Mouse (Mus musculus): ENCODE results near the gene 1700001C19Rik. TPM values are rescaled to one million over a fixed set of nuclear protein-coding genes. Genes with fewer than 3 reads are reported as not detected.

The 1700001C19Rik gene
- total and polyA plus RNA-seq, 3 experiments = not detected

- Histone ChIP-seq H3K27me3 (ENCODE audit: insufficient read depth, low read length) (no peaks in the 10 kb centered on the region), H3K36me3 (replicated peaks) (peaks cover 92% of the 10 kb centered on the region), H3K4me3 (ENCODE audit: low read depth, low read length) (no peak overlapping the region), H3K4me1 (ENCODE audit: insufficient read depth, low read depth, low read length) (peaks cover 8% of the 10 kb centered on the region), H3K9me3 (replicated peaks) (no peaks in the 10 kb centered on the region)
- DNase-seq (ENCODE audit: low spot score) (no peak), ATAC-seq (ENCODE audit: extremely low read depth, insufficient number of reproducible peaks, low FRiP score, poor library complexity, severe bottlenecking) (no peak)
- TF ChIP-seq TAL1 (conservative IDR thresholded peaks at IDR 0.05; ENCODE audit: low read depth, low read length) (no peak), GATA1 (IDR thresholded peaks at IDR 0.05; ENCODE audit: borderline replicate concordance, low read length) (no peak), CTCF (IDR thresholded peaks at IDR 0.05; ENCODE audit: low read depth, low read length) (no peak), POLR2AphosphoS5 (IDR thresholded peaks at IDR 0.05; ENCODE audit: insufficient replicate concordance, low read depth, low read length) (no peak), GATA2 (IDR thresholded peaks at IDR 0.05; ENCODE audit: borderline replicate concordance, low read depth, low read length) (no peak)
These were observed 60.3 kb downstream of the 1700001C19Rik start for GRCm38 (mm10) chr17:47376779-47377280.

- Histone ChIP-seq H3K36me3 (replicated peaks) (peaks cover 81% of the 10 kb centered on the region), H3K4me1 (ENCODE audit: insufficient read depth, low read depth, low read length) (peaks cover 27% of the 10 kb centered on the region), H3K9me3 (replicated peaks) (no peaks in the 10 kb centered on the region), H3K27me3 (ENCODE audit: insufficient read depth, low read length) (no peaks in the 10 kb centered on the region), H3K4me3 (ENCODE audit: low read depth, low read length) (no peak overlapping the region)
- TF ChIP-seq TAL1 (conservative IDR thresholded peaks at IDR 0.05; ENCODE audit: low read depth, low read length) (no peak), GATA2 (IDR thresholded peaks at IDR 0.05; ENCODE audit: borderline replicate concordance, low read depth, low read length) (no peak), POLR2AphosphoS5 (IDR thresholded peaks at IDR 0.05; ENCODE audit: insufficient replicate concordance, low read depth, low read length) (no peak), CTCF (IDR thresholded peaks at IDR 0.05; ENCODE audit: low read depth, low read length) (no peak), GATA1 (IDR thresholded peaks at IDR 0.05; ENCODE audit: borderline replicate concordance, low read length) (no peak)
- DNase-seq (ENCODE audit: low spot score) = no peak
- ATAC-seq (ENCODE audit: extremely low read depth, insufficient number of reproducible peaks, low FRiP score, poor library complexity, severe bottlenecking) = no peak
These were observed 63.2 kb downstream of the 1700001C19Rik start for GRCm38 (mm10) chr17:47373991-47374390.

- Histone ChIP-seq H3K27me3 (ENCODE audit: insufficient read depth, low read length) (no peaks in the 10 kb centered on the region), H3K4me3 (ENCODE audit: low read depth, low read length) (peak overlapping the region; percentile 39; the same call in 1 of the 2 replicates), H3K36me3 (replicated peaks) (peaks cover 57% of the 10 kb centered on the region), H3K9me3 (replicated peaks) (no peaks in the 10 kb centered on the region), H3K4me1 (ENCODE audit: insufficient read depth, low read depth, low read length) (peaks cover 32% of the 10 kb centered on the region)
- DNase-seq (ENCODE audit: low spot score) (peak; percentile 67), ATAC-seq (ENCODE audit: extremely low read depth, insufficient number of reproducible peaks, low FRiP score, poor library complexity, severe bottlenecking) (peak; percentile 66; the same call in 1 of the 2 replicates)
- TF ChIP-seq TAL1 (conservative IDR thresholded peaks at IDR 0.05; ENCODE audit: low read depth, low read length) = no peak
- peak; percentile 87 for TF ChIP-seq CTCF (IDR thresholded peaks at IDR 0.05; ENCODE audit: low read depth, low read length)
- TF ChIP-seq POLR2AphosphoS5 (IDR thresholded peaks at IDR 0.05; ENCODE audit: insufficient replicate concordance, low read depth, low read length) = no peak
- TF ChIP-seq GATA2 (IDR thresholded peaks at IDR 0.05; ENCODE audit: borderline replicate concordance, low read depth, low read length) = no peak
- TF ChIP-seq GATA1 (IDR thresholded peaks at IDR 0.05; ENCODE audit: borderline replicate concordance, low read length) = no peak
These were observed 65.7 kb downstream of the 1700001C19Rik start for GRCm38 (mm10) chr17:47371451-47371850.

- Histone ChIP-seq H3K27me3 (ENCODE audit: insufficient read depth, low read length) (no peaks in the 10 kb centered on the region), H3K36me3 (replicated peaks) (peaks cover 33% of the 10 kb centered on the region), H3K9me3 (replicated peaks) (no peaks in the 10 kb centered on the region), H3K4me3 (ENCODE audit: low read depth, low read length) (peak overlapping the region; percentile 77), H3K4me1 (ENCODE audit: insufficient read depth, low read depth, low read length) (peaks cover 32% of the 10 kb centered on the region)
- no peak for TF ChIP-seq TAL1 (conservative IDR thresholded peaks at IDR 0.05; ENCODE audit: low read depth, low read length)
- no peak for TF ChIP-seq CTCF (IDR thresholded peaks at IDR 0.05; ENCODE audit: low read depth, low read length)
- TF ChIP-seq GATA1 (IDR thresholded peaks at IDR 0.05; ENCODE audit: borderline replicate concordance, low read length) = no peak
- no peak for TF ChIP-seq GATA2 (IDR thresholded peaks at IDR 0.05; ENCODE audit: borderline replicate concordance, low read depth, low read length)
- TF ChIP-seq POLR2AphosphoS5 (IDR thresholded peaks at IDR 0.05; ENCODE audit: insufficient replicate concordance, low read depth, low read length) = no peak
- ATAC-seq (ENCODE audit: extremely low read depth, insufficient number of reproducible peaks, low FRiP score, poor library complexity, severe bottlenecking) (no peak), DNase-seq (ENCODE audit: low spot score) (no peak)
These were observed 68.1 kb downstream of the 1700001C19Rik start for GRCm38 (mm10) chr17:47369087-47369443.

- Histone ChIP-seq H3K27me3 (ENCODE audit: insufficient read depth, low read length) (no peaks in the 10 kb centered on the region), H3K9me3 (replicated peaks) (no peaks in the 10 kb centered on the region), H3K4me1 (ENCODE audit: insufficient read depth, low read depth, low read length) (peaks cover 32% of the 10 kb centered on the region), H3K36me3 (replicated peaks) (peaks cover 28% of the 10 kb centered on the region), H3K4me3 (ENCODE audit: low read depth, low read length) (peak within 1 kb of the TSS; percentile 77)
- DNase-seq (ENCODE audit: low spot score) (peak; percentile 75), ATAC-seq (ENCODE audit: extremely low read depth, insufficient number of reproducible peaks, low FRiP score, poor library complexity, severe bottlenecking) (peak; percentile 85)
- TF ChIP-seq GATA2 (IDR thresholded peaks at IDR 0.05; ENCODE audit: borderline replicate concordance, low read depth, low read length) (no peak), POLR2AphosphoS5 (IDR thresholded peaks at IDR 0.05; ENCODE audit: insufficient replicate concordance, low read depth, low read length) (no peak), TAL1 (conservative IDR thresholded peaks at IDR 0.05; ENCODE audit: low read depth, low read length) (no peak), CTCF (IDR thresholded peaks at IDR 0.05; ENCODE audit: low read depth, low read length) (no peak), GATA1 (IDR thresholded peaks at IDR 0.05; ENCODE audit: borderline replicate concordance, low read length) (no peak)
These were observed 68.6 kb downstream of the 1700001C19Rik start, which contains the start of gene Mrps10 for GRCm38 (mm10) chr17:47368401-47369086. Gene Mrps10 (plus strand): TSS chr17:47368887.

Other genes starting within 250 kb of the 1700001C19Rik start
- gene Mrps10, start 68.5 kb downstream of the 1700001C19Rik start, total RNA-seq (2014; fragmentation: Nextera tagmentation) = 64.7 and 71.5 TPM in 2 replicates
- gene Mrps10, start 68.5 kb downstream of the 1700001C19Rik start, total RNA-seq (2017) = 43.0 and 48.0 TPM in 2 replicates
- 50.0 and 65.5 TPM in 2 replicates for gene Mrps10, start 68.5 kb downstream of the 1700001C19Rik start, polyA plus RNA-seq (2012)
- gene Guca1b, start 52.0 kb downstream of the 1700001C19Rik start, total RNA-seq (2014; fragmentation: Nextera tagmentation) = not detected in 2 replicates
- not detected in 2 replicates for gene Guca1b, start 52.0 kb downstream of the 1700001C19Rik start, total RNA-seq (2017)
- gene Guca1b, start 52.0 kb downstream of the 1700001C19Rik start, polyA plus RNA-seq (2012) = not detected in 2 replicates
- gene Guca1a, start 36.8 kb downstream of the 1700001C19Rik start, total RNA-seq (2014; fragmentation: Nextera tagmentation) = not detected in 2 replicates
- not detected in 2 replicates for gene Guca1a, start 36.8 kb downstream of the 1700001C19Rik start, total RNA-seq (2017)
- gene Guca1a, start 36.8 kb downstream of the 1700001C19Rik start, polyA plus RNA-seq (2012) = 0.08 and 0.10 TPM in 2 replicates
- not detected in 2 replicates for gene AI661453, start 761 bp downstream of the 1700001C19Rik start, total RNA-seq (2014; fragmentation: Nextera tagmentation)
- under 0.01 and 0.06 TPM in 2 replicates for gene AI661453, start 761 bp downstream of the 1700001C19Rik start, total RNA-seq (2017)
- 0.02 and 0.03 TPM in 2 replicates for gene AI661453, start 761 bp downstream of the 1700001C19Rik start, polyA plus RNA-seq (2012)
- gene Taf8, start 64.9 kb upstream of the 1700001C19Rik start, total RNA-seq (2014; fragmentation: Nextera tagmentation) = 29.1 and 31.1 TPM in 2 replicates
- gene Taf8, start 64.9 kb upstream of the 1700001C19Rik start, total RNA-seq (2017) = 39.8 and 47.0 TPM in 2 replicates
- 22.3 and 22.4 TPM in 2 replicates for gene Taf8, start 64.9 kb upstream of the 1700001C19Rik start, polyA plus RNA-seq (2012)
- 229 and 238 TPM in 2 replicates for gene Ccnd3, start 67.7 kb upstream of the 1700001C19Rik start, total RNA-seq (2014; fragmentation: Nextera tagmentation)
- 134 and 143 TPM in 2 replicates for gene Ccnd3, start 67.7 kb upstream of the 1700001C19Rik start, total RNA-seq (2017)
- gene Ccnd3, start 67.7 kb upstream of the 1700001C19Rik start, polyA plus RNA-seq (2012) = 426 and 439 TPM in 2 replicates
- 8.1 and 11.8 TPM in 2 replicates for gene Bysl, start 174.1 kb upstream of the 1700001C19Rik start, total RNA-seq (2014; fragmentation: Nextera tagmentation)
- 11.3 and 11.9 TPM in 2 replicates for gene Bysl, start 174.1 kb upstream of the 1700001C19Rik start, total RNA-seq (2017)
- gene Bysl, start 174.1 kb upstream of the 1700001C19Rik start, polyA plus RNA-seq (2012) = 35.2 and 44.0 TPM in 2 replicates
- 36.4 and 38.8 TPM in 2 replicates for gene Med20, start 174.2 kb upstream of the 1700001C19Rik start, total RNA-seq (2014; fragmentation: Nextera tagmentation)
- gene Med20, start 174.2 kb upstream of the 1700001C19Rik start, total RNA-seq (2017) = 59.8 and 60.8 TPM in 2 replicates
- gene Med20, start 174.2 kb upstream of the 1700001C19Rik start, polyA plus RNA-seq (2012) = 6.0 and 9.9 TPM in 2 replicates
- gene Gm20517, start 174.2 kb upstream of the 1700001C19Rik start, total RNA-seq (2014; fragmentation: Nextera tagmentation) = 2.7 and 9.6 TPM in 2 replicates
- gene Gm20517, start 174.2 kb upstream of the 1700001C19Rik start, total RNA-seq (2017) = 1.2 and 2.0 TPM in 2 replicates
- 0.05 TPM in 1 of 2 replicates, not detected in the other for gene Gm20517, start 174.2 kb upstream of the 1700001C19Rik start, polyA plus RNA-seq (2012)
- gene Usp49, start 193.3 kb upstream of the 1700001C19Rik start, total RNA-seq (2014; fragmentation: Nextera tagmentation) = 16.0 and 41.7 TPM in 2 replicates
- 5.3 and 6.0 TPM in 2 replicates for gene Usp49, start 193.3 kb upstream of the 1700001C19Rik start, total RNA-seq (2017)
- 15.6 and 16.4 TPM in 2 replicates for gene Usp49, start 193.3 kb upstream of the 1700001C19Rik start, polyA plus RNA-seq (2012)

Data from G1E (cell line).